Mouse (Mus musculus): ENCODE results near the gene Tspan15.

DNA sequence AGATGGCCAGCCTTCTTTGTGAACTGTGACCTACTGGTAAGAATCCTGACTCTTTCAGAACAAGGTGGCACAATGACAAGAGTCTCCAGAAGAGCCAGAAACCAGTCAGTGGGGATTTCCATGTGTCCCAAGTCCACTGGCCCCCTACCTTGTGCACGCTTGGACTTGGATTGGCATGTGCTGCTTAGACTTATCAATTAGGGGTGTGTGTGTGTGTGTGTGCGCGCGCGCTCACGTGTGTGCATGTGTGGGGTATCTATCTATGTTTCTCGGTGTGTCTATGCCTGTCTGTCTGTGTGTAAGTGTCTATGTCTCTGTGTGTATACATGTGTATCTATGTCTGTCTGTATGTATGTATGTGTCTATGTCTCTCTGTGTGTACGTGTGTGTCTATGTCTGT, 15.4 kb downstream of the Tspan15 start:
- TF ChIP-seq CTCF (conservative IDR thresholded peaks at IDR 0.05; ENCODE audit: low read length): no peak
- no peak for TF ChIP-seq NANOG (IDR thresholded peaks at IDR 0.05; ENCODE audit: borderline replicate concordance, low read length)
- no peak for TF ChIP-seq POU5F1 (IDR thresholded peaks at IDR 0.05; ENCODE audit: borderline replicate concordance, low read length)

Measured in E14TG2a.4 (cell line).